Mouse (Mus musculus): Measurements from ENCODE around the gene Cox5b. TPM values are rescaled to one million over a fixed set of nuclear protein-coding genes. Genes with fewer than 3 reads are reported as not detected.

The Cox5b gene
- 1,149 and 1,162 TPM in 2 replicates for polyA plus RNA-seq (2015; fragmentation: Nextera tagmentation; extraction: Ambion mirVana)

DNA sequence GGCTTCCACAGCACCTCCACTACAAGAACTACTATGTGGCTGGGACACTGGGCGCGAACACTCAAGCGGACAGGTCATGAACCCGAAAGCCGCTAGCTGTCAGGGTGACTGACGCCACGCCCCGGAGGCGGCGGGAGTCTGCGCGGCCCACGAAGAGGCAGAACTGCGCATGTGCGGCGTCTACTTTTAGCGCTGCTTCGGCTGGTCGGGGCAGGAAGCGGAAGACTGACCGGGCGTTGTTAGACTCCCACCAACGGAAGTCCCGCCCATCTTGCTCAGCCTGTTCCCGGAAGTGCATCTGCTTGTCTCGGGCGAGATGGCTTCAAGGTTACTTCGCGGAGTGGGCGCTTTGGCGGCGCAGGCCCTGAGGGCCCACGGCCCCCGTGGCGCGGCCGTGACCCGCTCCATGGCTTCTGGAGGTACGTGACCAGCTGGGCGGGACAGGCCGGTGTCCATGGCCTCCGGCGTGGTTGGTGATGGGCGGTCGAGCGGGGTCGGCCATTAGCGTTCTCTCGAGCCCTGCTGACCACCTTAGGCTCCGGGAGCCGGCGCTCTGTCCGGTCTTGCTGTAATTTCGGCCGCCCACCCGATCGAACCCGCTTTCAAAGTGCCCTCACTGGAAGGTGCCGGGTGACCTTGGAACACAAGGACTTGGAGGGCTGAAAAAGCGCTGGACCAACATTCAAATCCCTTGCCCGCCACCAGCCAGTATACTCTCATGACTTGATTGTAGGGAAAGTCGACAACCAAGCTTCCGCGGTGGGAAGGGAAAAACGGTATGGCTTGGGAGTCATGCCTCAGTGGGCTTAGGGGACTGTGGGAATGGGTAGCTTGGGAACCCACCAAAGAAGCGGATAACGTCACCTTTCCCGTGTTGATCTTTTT is at the start of gene Cox5b:
Gene Cox5b (plus strand): TSS at position 179 of the 885 bp plus-strand sequence.
- peak within 1 kb of the TSS; percentile 71 for H3K9ac ChIP-seq (ENCODE audit: low read depth, low read length)
- peak; percentile 96 for ATAC-seq
- peak within 1 kb of the TSS; percentile 66 for H3K27ac ChIP-seq (ENCODE audit: low read depth, low read length)
- H3K27me3 ChIP-seq (replicated peaks; ENCODE audit: control insufficient read depth, insufficient read depth, low read length): no peaks in the 10 kb centered on the region
- H3K4me1 ChIP-seq (replicated peaks; ENCODE audit: control insufficient read depth, insufficient read depth, low read length): no peaks in the 10 kb centered on the region
- peaks cover 20% of the 10 kb centered on the region for H3K36me3 ChIP-seq (ENCODE audit: control insufficient read depth, insufficient read depth)
- no peak for TF ChIP-seq CTCF (IDR thresholded peaks at IDR 0.05; ENCODE audit: low read depth)
- peak within 1 kb of the TSS; percentile 59 for H3K4me3 ChIP-seq (ENCODE audit: low read depth, low read length)
- WGBS: 2% methylated on average over 67 of the region's 68 CpGs
- no peaks in the 10 kb centered on the region for H3K9me3 ChIP-seq (ENCODE audit: control insufficient read depth)
- peak within 1 kb of the TSS; percentile 73 for H3K4me2 ChIP-seq (replicated peaks; ENCODE audit: low read depth)

DNA sequence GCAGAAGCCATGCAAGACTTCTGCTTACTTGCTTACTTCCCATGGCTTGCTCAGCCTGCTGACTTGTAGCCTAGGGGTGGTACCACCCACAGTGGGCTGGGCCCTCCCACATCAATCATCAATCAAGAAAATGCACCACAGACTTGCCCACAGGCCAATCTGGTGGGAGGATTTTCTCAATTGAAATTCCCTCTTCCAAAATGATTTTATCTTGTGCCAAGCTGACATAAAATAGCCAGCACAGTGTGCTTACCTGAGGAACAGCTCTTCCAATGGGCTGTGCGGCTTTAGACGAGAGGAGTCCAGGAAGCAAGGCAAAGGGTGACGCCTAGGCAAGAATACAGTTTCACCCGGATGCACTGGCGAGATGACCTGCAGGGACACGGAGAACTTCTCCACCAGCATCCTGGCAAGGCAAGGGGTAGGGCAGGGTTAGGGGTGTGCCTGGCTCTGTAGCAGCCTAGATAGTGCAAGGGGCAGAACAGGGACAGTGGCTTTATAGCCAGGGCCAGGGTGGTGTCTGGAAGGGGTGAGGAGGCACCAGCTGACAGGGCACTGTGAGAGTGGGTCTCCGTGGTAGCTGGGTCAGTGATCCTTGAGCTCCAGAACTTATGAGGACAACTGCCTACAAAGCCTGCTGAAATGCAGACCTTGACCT is 47.2 kb upstream of the Cox5b start:
- H3K27me3 ChIP-seq (replicated peaks; ENCODE audit: control insufficient read depth, insufficient read depth, low read length): no peaks in the 10 kb centered on the region
- no peak overlapping the region for H3K9ac ChIP-seq (ENCODE audit: low read depth, low read length)
- peaks cover 13% of the 10 kb centered on the region; the same call in 1 of the 2 replicates for H3K4me1 ChIP-seq (replicated peaks; ENCODE audit: control insufficient read depth, insufficient read depth, low read length)
- H3K36me3 ChIP-seq (ENCODE audit: control insufficient read depth, insufficient read depth): no peaks in the 10 kb centered on the region
- H3K27ac ChIP-seq (ENCODE audit: low read depth, low read length): no peak overlapping the region
- H3K4me3 ChIP-seq (ENCODE audit: low read depth, low read length): no peak overlapping the region
- no peak overlapping the region for H3K4me2 ChIP-seq (replicated peaks; ENCODE audit: low read depth)
- ATAC-seq: 0 out of 2 replicates have a peak, but pooled peaks have one; percentile 9
- TF ChIP-seq CTCF (IDR thresholded peaks at IDR 0.05; ENCODE audit: low read depth): no peak
- H3K9me3 ChIP-seq (ENCODE audit: control insufficient read depth): no peaks in the 10 kb centered on the region
- 84% methylated on average over 7 of the region's 7 CpGs for WGBS

GRCm38 (mm10) chr1:36644615-36645007 is 46.6 kb upstream of the Cox5b start:
- no peak for ATAC-seq

GRCm38 (mm10) chr1:36646285-36646684 is 45.0 kb upstream of the Cox5b start:
- no peak for TF ChIP-seq CTCF (IDR thresholded peaks at IDR 0.05; ENCODE audit: low read depth)
- Histone ChIP-seq H3K27ac (ENCODE audit: low read depth, low read length) (no peak overlapping the region), H3K9me3 (ENCODE audit: control insufficient read depth) (no peaks in the 10 kb centered on the region), H3K4me3 (ENCODE audit: low read depth, low read length) (no peak overlapping the region), H3K36me3 (ENCODE audit: control insufficient read depth, insufficient read depth) (no peaks in the 10 kb centered on the region), H3K4me1 (replicated peaks; ENCODE audit: control insufficient read depth, insufficient read depth, low read length) (peaks cover 13% of the 10 kb centered on the region; the same call in 1 of the 2 replicates), H3K9ac (ENCODE audit: low read depth, low read length) (no peak overlapping the region), H3K4me2 (replicated peaks; ENCODE audit: low read depth) (no peak overlapping the region), H3K27me3 (replicated peaks; ENCODE audit: control insufficient read depth, insufficient read depth, low read length) (no peaks in the 10 kb centered on the region)
- WGBS: 74% methylated on average over 3 of the region's 3 CpGs
- ATAC-seq: no peak

More at GRCm38 (mm10) chr1:36644615-36645007, 46.6 kb upstream of the Cox5b start:
- Histone ChIP-seq H3K9ac (ENCODE audit: low read depth, low read length) (no peak overlapping the region), H3K4me2 (replicated peaks; ENCODE audit: low read depth) (no peak overlapping the region), H3K4me3 (ENCODE audit: low read depth, low read length) (no peak overlapping the region), H3K9me3 (ENCODE audit: control insufficient read depth) (no peaks in the 10 kb centered on the region), H3K36me3 (ENCODE audit: control insufficient read depth, insufficient read depth) (no peaks in the 10 kb centered on the region), H3K27me3 (replicated peaks; ENCODE audit: control insufficient read depth, insufficient read depth, low read length) (no peaks in the 10 kb centered on the region), H3K27ac (ENCODE audit: low read depth, low read length) (no peak overlapping the region), H3K4me1 (replicated peaks; ENCODE audit: control insufficient read depth, insufficient read depth, low read length) (peaks cover 13% of the 10 kb centered on the region; the same call in 1 of the 2 replicates)
- 58% methylated on average over 9 of the region's 9 CpGs for WGBS
- TF ChIP-seq CTCF (IDR thresholded peaks at IDR 0.05; ENCODE audit: low read depth): no peak

- H3K27ac ChIP-seq (ENCODE audit: low read depth, low read length): peak overlapping the region; percentile 54
These were observed 43.6 kb upstream of the Cox5b start for GRCm38 (mm10) chr1:36647631-36648030.

GRCm38 (mm10) chr1:36655039-36655438 is 36.2 kb upstream of the Cox5b start:
- no peaks in the 10 kb centered on the region for H3K9me3 ChIP-seq (ENCODE audit: control insufficient read depth)
- no peak overlapping the region for H3K27ac ChIP-seq (ENCODE audit: low read depth, low read length)
- no peak overlapping the region for H3K4me3 ChIP-seq (ENCODE audit: low read depth, low read length)
- H3K4me1 ChIP-seq (replicated peaks; ENCODE audit: control insufficient read depth, insufficient read depth, low read length): no peaks in the 10 kb centered on the region
- no peaks in the 10 kb centered on the region for H3K36me3 ChIP-seq (ENCODE audit: control insufficient read depth, insufficient read depth)
- no peak overlapping the region for H3K9ac ChIP-seq (ENCODE audit: low read depth, low read length)
- 83% methylated on average over 5 of the region's 5 CpGs for WGBS
- no peaks in the 10 kb centered on the region for H3K27me3 ChIP-seq (replicated peaks; ENCODE audit: control insufficient read depth, insufficient read depth, low read length)
- ATAC-seq: no peak
- no peak overlapping the region for H3K4me2 ChIP-seq (replicated peaks; ENCODE audit: low read depth)
- no peak for TF ChIP-seq CTCF (IDR thresholded peaks at IDR 0.05; ENCODE audit: low read depth)

More at GRCm38 (mm10) chr1:36647631-36648030, 43.6 kb upstream of the Cox5b start:
- H3K4me1 ChIP-seq (replicated peaks; ENCODE audit: control insufficient read depth, insufficient read depth, low read length): peaks cover 13% of the 10 kb centered on the region; the same call in 1 of the 2 replicates
- no peak overlapping the region for H3K4me2 ChIP-seq (replicated peaks; ENCODE audit: low read depth)
- no peaks in the 10 kb centered on the region for H3K36me3 ChIP-seq (ENCODE audit: control insufficient read depth, insufficient read depth)
- H3K9me3 ChIP-seq (ENCODE audit: control insufficient read depth): no peaks in the 10 kb centered on the region
- peak; percentile 96 for ATAC-seq
- peak; percentile 71 for TF ChIP-seq CTCF (IDR thresholded peaks at IDR 0.05; ENCODE audit: low read depth)
- H3K27me3 ChIP-seq (replicated peaks; ENCODE audit: control insufficient read depth, insufficient read depth, low read length): no peaks in the 10 kb centered on the region
- no peak overlapping the region for H3K4me3 ChIP-seq (ENCODE audit: low read depth, low read length)
- no peak overlapping the region for H3K9ac ChIP-seq (ENCODE audit: low read depth, low read length)
- WGBS: 19% methylated on average over 5 of the region's 5 CpGs
